Mouse (Mus musculus) heart, embryonic 14.5 days (tissue): ENCODE data around the gene Dnajc5g. TPM values are rescaled to one million over a fixed set of nuclear protein-coding genes. Genes with fewer than 3 reads are reported as not detected.

Experiments used
- ATAC-seq: fragments of 200-750 bp; cut with Nextera tagmentation; 2 replicates; pipeline ENCODE4 v1.8.0; 2017; ENCODE audit warnings: low read depth, moderate TSS enrichment; ENCODE audit not compliant: insufficient number of reproducible peaks, insufficient read depth, low FRiP score
- H3K27ac ChIP-seq, 2 experiments: fragments of 200-500 bp in 1 of 2; fragments of 300-500 bp in 1 of 2; sonication (generic) in 1 of 2; replicated peaks in 1 of 2; 2 replicates each; pipeline ENCODE4 v1.5.1; 2012 to 2014; ENCODE audit warnings: low read depth in 2 of 2, low read length in 2 of 2, control low read depth in 1 of 2, mild to moderate bottlenecking in 1 of 2, mixed read lengths in 1 of 2; ENCODE audit not compliant: control insufficient read depth in 1 of 2, insufficient read depth in 1 of 2
- H3K27me3 ChIP-seq: fragments of 300-500 bp; sonication (generic); 2 replicates; pipeline ENCODE4 v1.6.1; 2014; ENCODE audit warnings: mild to moderate bottlenecking, low read length, control low read depth; ENCODE audit not compliant: control insufficient read depth, insufficient read depth
- H3K36me3 ChIP-seq: fragments of 300-500 bp; sonication (generic); 2 replicates; pipeline ENCODE4 v1.6.1; 2014; ENCODE audit warnings: mild to moderate bottlenecking, control low read depth, low read length, mixed read lengths; ENCODE audit not compliant: control insufficient read depth, insufficient read depth
- H3K4me1 ChIP-seq, 2 experiments: fragments of 200-500 bp in 1 of 2; fragments of 300-500 bp in 1 of 2; sonication (generic) in 1 of 2; 2 replicates each; pipeline ENCODE4 v1.6.1; 2012 to 2014; ENCODE audit warnings: low read length in 2 of 2, control low read depth in 1 of 2, mixed read lengths in 1 of 2; ENCODE audit not compliant: control insufficient read depth in 2 of 2, insufficient read depth in 2 of 2
- H3K4me2 ChIP-seq: fragments of 300-500 bp; sonication (generic); 2 replicates; pipeline ENCODE4 v1.6.1; 2014; ENCODE audit warnings: mild to moderate bottlenecking, low read length
- H3K4me3 ChIP-seq, 2 experiments: fragments of 200-500 bp in 1 of 2; fragments of 300-500 bp in 1 of 2; sonication (generic) in 1 of 2; 2 replicates each; pipeline ENCODE4 v1.5.1; 2012 to 2014; ENCODE audit warnings: low read length in 2 of 2, mild to moderate bottlenecking in 2 of 2, control low read depth in 1 of 2, low read depth in 1 of 2, moderate library complexity in 1 of 2; ENCODE audit not compliant: control insufficient read depth in 1 of 2, insufficient read depth in 1 of 2
- H3K9ac ChIP-seq: fragments of 300-500 bp; sonication (generic); 2 replicates; pipeline ENCODE4 v1.6.1; 2014; ENCODE audit warnings: mild to moderate bottlenecking, low read length
- H3K9me3 ChIP-seq: fragments of 300-500 bp; sonication (generic); 2 replicates; pipeline ENCODE4 v1.6.1; 2016; ENCODE audit warnings: low read length, control low read depth; ENCODE audit not compliant: control insufficient read depth
- WGBS: fragments of 180-500 bp; shearing (Covaris S2); extraction: QIAGEN DNeasy Blood & Tissue Kit; methylation state at CpG from one replicate; pipeline ENCODE4 v1.1.7; 2014; 5-methylcytosine and 5-hydroxymethylcytosine counted together
- polyA plus RNA-seq: library from polyadenylated mRNA; unstranded; fragments of >200 nt; fragmentation: Nextera tagmentation; extraction: Ambion mirVana; gene quantifications from 2 replicates; pipeline ENCODE4 v1.2.1, GENCODE M21; 2014

Gene Dnajc5g
- not detected in 2 replicates for polyA plus RNA-seq

- no peak within 1 kb of the TSS for H3K9ac ChIP-seq
- no peaks in the 10 kb centered on the region for H3K36me3 ChIP-seq
- H3K27me3 ChIP-seq, result peaks cover 8% of the 10 kb centered on the region; the same call in 1 of the 2 replicates
- no peak within 1 kb of the TSS for H3K27ac ChIP-seq
- H3K4me3 ChIP-seq, result no peak within 1 kb of the TSS
- no peaks in the 10 kb centered on the region for H3K9me3 ChIP-seq
- H3K4me1 ChIP-seq, result no peaks in the 10 kb centered on the region
- no peak within 1 kb of the TSS for H3K4me2 ChIP-seq
- no peak for ATAC-seq
- 81% methylated on average over 9 of the region's 9 CpGs for WGBS
Observed at GRCm38 (mm10) chr5:31105814-31106335, at the start of gene Dnajc5g. TSS of gene Dnajc5g (plus strand) at chr5:31106285.

- 92% methylated on average over 3 of the region's 3 CpGs for WGBS
- H3K4me1 ChIP-seq, result no peaks in the 10 kb centered on the region
Observed at GRCm38 (mm10) chr5:31069810-31070209, 36.3 kb upstream of the Dnajc5g start.

GRCm38 (mm10) chr5:31071059-31071458, 35.0 kb upstream of the Dnajc5g start:
- Histone ChIP-seq H3K9me3 (no peaks in the 10 kb centered on the region), H3K4me1 (no peaks in the 10 kb centered on the region), H3K4me2 (no peak overlapping the region), H3K9ac (no peak overlapping the region), H3K27me3 (no peaks in the 10 kb centered on the region), H3K27ac (no peak overlapping the region), H3K4me3 (no peak overlapping the region), H3K36me3 (peaks cover 99% of the 10 kb centered on the region)
- ATAC-seq, result no peak
- 74% methylated on average over 2 of the region's 2 CpGs for whole genome bisulfite sequencing

More at GRCm38 (mm10) chr5:31069810-31070209, 36.3 kb upstream of the Dnajc5g start:
- H3K9ac ChIP-seq, result no peak overlapping the region
- no peaks in the 10 kb centered on the region for H3K27me3 ChIP-seq
- no peak overlapping the region for H3K4me3 ChIP-seq
- no peak for ATAC-seq
- peaks cover 96% of the 10 kb centered on the region for H3K36me3 ChIP-seq
- H3K4me2 ChIP-seq, result no peak overlapping the region
- no peak overlapping the region for H3K27ac ChIP-seq
- no peaks in the 10 kb centered on the region for H3K9me3 ChIP-seq

- WGBS, result 91% methylated on average over 11 of the region's 11 CpGs
- H3K36me3 ChIP-seq, result peaks cover 99% of the 10 kb centered on the region
Observed at GRCm38 (mm10) chr5:31071821-31072220, 34.3 kb upstream of the Dnajc5g start.

GRCm38 (mm10) chr5:31073176-31073575, 32.9 kb upstream of the Dnajc5g start:
- H3K27me3 ChIP-seq, result no peaks in the 10 kb centered on the region
- WGBS, result 91% methylated on average over 12 of the region's 12 CpGs
- H3K27ac ChIP-seq, result no peak overlapping the region
- H3K4me2 ChIP-seq, result no peak overlapping the region
- ATAC-seq, result no peak
- H3K4me3 ChIP-seq, result no peak overlapping the region
- no peaks in the 10 kb centered on the region for H3K9me3 ChIP-seq
- peaks cover 99% of the 10 kb centered on the region for H3K36me3 ChIP-seq
- no peak overlapping the region for H3K9ac ChIP-seq
- no peaks in the 10 kb centered on the region for H3K4me1 ChIP-seq

More at GRCm38 (mm10) chr5:31071821-31072220, 34.3 kb upstream of the Dnajc5g start:
- H3K27me3 ChIP-seq, result no peaks in the 10 kb centered on the region
- H3K9ac ChIP-seq, result no peak overlapping the region
- no peak overlapping the region for H3K27ac ChIP-seq
- ATAC-seq, result no peak
- H3K9me3 ChIP-seq, result no peaks in the 10 kb centered on the region
- H3K4me1 ChIP-seq, result no peaks in the 10 kb centered on the region
- H3K4me2 ChIP-seq, result no peak overlapping the region
- no peak overlapping the region for H3K4me3 ChIP-seq

- no peaks in the 10 kb centered on the region for H3K9me3 ChIP-seq
- no peak for ATAC-seq
- no peaks in the 10 kb centered on the region; a peak in 1 of 4 replicates for H3K4me1 ChIP-seq
- H3K9ac ChIP-seq, result no peak overlapping the region
- no peak overlapping the region for H3K27ac ChIP-seq
- 79% methylated on average over 13 of the region's 13 CpGs for WGBS
- no peak overlapping the region for H3K4me3 ChIP-seq
- H3K4me2 ChIP-seq, result no peak overlapping the region
- peaks cover 78% of the 10 kb centered on the region for H3K36me3 ChIP-seq
- no peaks in the 10 kb centered on the region for H3K27me3 ChIP-seq
Observed at GRCm38 (mm10) chr5:31076346-31076745, 29.7 kb upstream of the Dnajc5g start.

- H3K9me3 ChIP-seq, result no peaks in the 10 kb centered on the region
- no peak overlapping the region for H3K4me3 ChIP-seq
- no peak overlapping the region for H3K4me2 ChIP-seq
- no peak overlapping the region for H3K9ac ChIP-seq
- no peak for ATAC-seq
- 66% methylated on average over 13 of the region's 13 CpGs for WGBS
- H3K27me3 ChIP-seq, result no peaks in the 10 kb centered on the region
- 0 out of 4 replicates have a peak overlapping the region, but pooled peaks of 1 of the 2 experiments have one; percentile 26 for H3K27ac ChIP-seq
- peaks cover 40% of the 10 kb centered on the region for H3K36me3 ChIP-seq
- peaks cover 17 to 28% of the 10 kb centered on the region in 2 experiments for H3K4me1 ChIP-seq
Observed at GRCm38 (mm10) chr5:31080059-31080794, 25.9 kb upstream of the Dnajc5g start.
